Mouse (Mus musculus): ENCODE measurements at regions not wholly inside any gene's neighbourhood (a gene's known extent, or its start where the extent isn't known, plus 50 kb on each side); places are given as distances from the start of the nearest gene placed in this dataset.

DNA sequence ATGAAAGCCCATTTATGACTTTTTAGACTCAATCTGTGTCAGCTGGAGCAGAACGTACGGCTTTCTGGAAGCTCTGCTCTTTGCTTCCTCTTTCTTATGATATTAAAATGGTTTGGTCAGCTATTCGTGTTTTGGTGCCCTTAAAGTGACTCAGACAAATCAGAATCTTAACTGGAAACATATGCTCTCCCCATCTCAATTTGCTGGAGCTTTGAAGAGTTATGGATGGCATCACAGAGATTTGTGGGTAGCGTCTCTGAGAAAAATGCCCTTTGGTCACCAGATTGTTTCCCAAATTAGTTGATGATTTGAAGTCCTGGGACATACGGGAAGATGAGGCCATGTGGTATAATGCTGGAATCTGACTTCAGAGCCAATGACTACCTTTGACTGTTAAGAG, 394.0 kb downstream of the Ttll7 start:
- TF ChIP-seq CTCF (IDR thresholded peaks at IDR 0.05) (no peak), EP300 (IDR thresholded peaks at IDR 0.05) (no peak)
